Mouse (Mus musculus) MEL (cell line): ENCODE measurements around the gene Olfr680-ps1. TPM values are rescaled to one million over a fixed set of nuclear protein-coding genes. Genes with fewer than 3 reads are reported as not detected.

Source experiments
- DNase-seq: peaks from one replicate; pipeline ENCODE4 v3.0.0; 2011; ENCODE audit warnings: low read depth, low spot score
- H3K27ac ChIP-seq: 2 replicates; pipeline ENCODE4 v1.5.1; 2012; ENCODE audit warnings: low read depth, mild to moderate bottlenecking, control low read depth, low read length, moderate library complexity; ENCODE audit not compliant: control insufficient read depth
- H3K27me3 ChIP-seq, 2 experiments: fragments of 150-350 bp in 1 of 2; sonication (generic) in 1 of 2; 2 replicates each; pipeline ENCODE4 v1.6.1; 2012; ENCODE audit warnings: low read length in 2 of 2, mild to moderate bottlenecking in 2 of 2, improper control_type of control experiment in 1 of 2, moderate library complexity in 1 of 2; ENCODE audit not compliant: insufficient read depth in 2 of 2, control insufficient read depth in 1 of 2
- H3K36me3 ChIP-seq, 2 experiments: 2 replicates each; pipeline ENCODE4 v1.6.1; 2012 to 2014; ENCODE audit warnings: low read length in 2 of 2, improper control_type of control experiment in 1 of 2, inconsistent platforms in 1 of 2, mild to moderate bottlenecking in 1 of 2; ENCODE audit not compliant: insufficient read depth in 2 of 2, control insufficient read depth in 1 of 2
- H3K4me1 ChIP-seq, 2 experiments: fragments of 150-350 bp in 1 of 2; sonication (generic) in 1 of 2; 2 replicates each; pipeline ENCODE4 v1.6.1; 2012; ENCODE audit warnings: low read length in 2 of 2, improper control_type of control experiment in 1 of 2, mild to moderate bottlenecking in 1 of 2; ENCODE audit not compliant: insufficient read depth in 2 of 2, control insufficient read depth in 1 of 2
- H3K4me3 ChIP-seq, 2 experiments: fragments of 150-350 bp in 1 of 2; sonication (generic) in 1 of 2; 2 replicates each; pipeline ENCODE4 v1.5.1; 2012; ENCODE audit warnings: low read depth in 2 of 2, low read length in 2 of 2, mild to moderate bottlenecking in 2 of 2, moderate library complexity in 2 of 2, control low read depth in 1 of 2, improper control_type of control experiment in 1 of 2; ENCODE audit not compliant: control insufficient read depth in 1 of 2, insufficient read depth in 1 of 2
- H3K79me2 ChIP-seq: 2 replicates; pipeline ENCODE4 v1.6.1; 2012; ENCODE audit warnings: mild to moderate bottlenecking, low read length, moderate library complexity; ENCODE audit not compliant: control insufficient read depth, poor library complexity, insufficient read depth
- H3K9ac ChIP-seq: 2 replicates; pipeline ENCODE4 v1.6.1; 2012; ENCODE audit warnings: low read depth, mild to moderate bottlenecking, control low read depth, low read length, moderate library complexity; ENCODE audit not compliant: control insufficient read depth, poor library complexity, severe bottlenecking
- H3K9me3 ChIP-seq: fragments of 150-350 bp; sonication (generic); replicated peaks from 2 replicates; pipeline ENCODE4 v1.6.1; 2012; ENCODE audit warnings: mild to moderate bottlenecking, low read length, improper control_type of control experiment, moderate library complexity; ENCODE audit not compliant: insufficient read depth
- CHD1 ChIP-seq: IDR thresholded peaks from 2 replicates; pipeline ENCODE4 v1.6.1; 2012; ENCODE audit warnings: low read depth, mild to moderate bottlenecking, inconsistent platforms, low read length, improper control_type of control experiment
- CTCF ChIP-seq, 3 experiments: IDR thresholded peaks in 2 of 3; conservative IDR thresholded peaks in 1 of 3; 2 replicates each; pipeline ENCODE4 v1.5.1; 2011 to 2012; ENCODE audit warnings: low read length in 3 of 3, low read depth in 2 of 3, mild to moderate bottlenecking in 2 of 3, improper control_type of control experiment in 1 of 3, inconsistent platforms in 1 of 3, mixed read lengths in 1 of 3, moderate library complexity in 1 of 3; ENCODE audit not compliant: control insufficient read depth in 1 of 3, insufficient read depth in 1 of 3, poor library complexity in 1 of 3, severe bottlenecking in 1 of 3
- E2F4 ChIP-seq: IDR thresholded peaks from 2 replicates; pipeline ENCODE4 v1.6.1; 2011; ENCODE audit warnings: low read depth, low read length, improper control_type of control experiment, borderline replicate concordance
- ELF1 ChIP-seq: IDR thresholded peaks from 2 replicates; pipeline ENCODE4 v1.6.1; 2014; ENCODE audit warnings: low read depth, mild to moderate bottlenecking, inconsistent platforms, low read length, improper control_type of control experiment, moderate library complexity
- EP300 ChIP-seq, 2 experiments: IDR thresholded peaks; 2 replicates each; pipeline ENCODE4 v1.6.1; 2011; ENCODE audit warnings: improper control_type of control experiment in 2 of 2, low read length in 2 of 2, low read depth in 1 of 2, mild to moderate bottlenecking in 1 of 2
- GABPA ChIP-seq: IDR thresholded peaks from 2 replicates; pipeline ENCODE4 v1.6.1; 2012; ENCODE audit warnings: low read depth, mild to moderate bottlenecking, inconsistent platforms, low read length, improper control_type of control experiment, moderate library complexity
- GATA1 ChIP-seq: IDR thresholded peaks from 2 replicates; pipeline ENCODE4 v1.6.1; 2011; ENCODE audit warnings: low read depth, low read length, improper control_type of control experiment
- HCFC1 ChIP-seq: IDR thresholded peaks from 2 replicates; pipeline ENCODE4 v1.6.1; 2012; ENCODE audit warnings: low read depth, mild to moderate bottlenecking, inconsistent platforms, low read length, improper control_type of control experiment, moderate library complexity
- JUND ChIP-seq: IDR thresholded peaks from 2 replicates; pipeline ENCODE4 v1.6.1; 2011; ENCODE audit warnings: low read depth, mild to moderate bottlenecking, improper control_type of control experiment, low read length
- KAT2A ChIP-seq: conservative IDR thresholded peaks from 2 replicates; pipeline ENCODE4 v1.6.1; 2012; ENCODE audit warnings: low read depth, low read length, improper control_type of control experiment, inconsistent platforms
- MAFK ChIP-seq: IDR thresholded peaks from 2 replicates; pipeline ENCODE4 v1.6.1; 2011; ENCODE audit warnings: low read depth, mild to moderate bottlenecking, low read length, improper control_type of control experiment, borderline replicate concordance
- MAX ChIP-seq: IDR thresholded peaks from 2 replicates; pipeline ENCODE4 v1.6.1; 2011; ENCODE audit warnings: low read length, improper control_type of control experiment
- MAZ ChIP-seq: IDR thresholded peaks from 2 replicates; pipeline ENCODE4 v1.6.1; 2012; ENCODE audit warnings: low read depth, mild to moderate bottlenecking, inconsistent platforms, low read length, improper control_type of control experiment
- MXI1 ChIP-seq: IDR thresholded peaks from 2 replicates; pipeline ENCODE4 v1.6.1; 2011; ENCODE audit warnings: mild to moderate bottlenecking, low read depth, low read length, improper control_type of control experiment
- MYB ChIP-seq: IDR thresholded peaks from 2 replicates; pipeline ENCODE4 v1.6.1; 2011; ENCODE audit warnings: mild to moderate bottlenecking, low read depth, low read length, improper control_type of control experiment
- MYC ChIP-seq: IDR thresholded peaks from 2 replicates; pipeline ENCODE4 v1.6.1; 2011; ENCODE audit warnings: low read depth, mild to moderate bottlenecking, low read length, improper control_type of control experiment, moderate library complexity
- NELFE ChIP-seq: IDR thresholded peaks from 2 replicates; pipeline ENCODE4 v1.6.1; 2011; ENCODE audit warnings: low read depth, low read length, improper control_type of control experiment
- NRF1 ChIP-seq: IDR thresholded peaks from 2 replicates; pipeline ENCODE4 v1.6.1; 2014; ENCODE audit warnings: low read depth, mild to moderate bottlenecking, inconsistent platforms, low read length, improper control_type of control experiment, moderate library complexity; ENCODE audit not compliant: poor library complexity, insufficient read depth, severe bottlenecking
- POLR2A ChIP-seq, 2 experiments: IDR thresholded peaks; 2 replicates each; pipeline ENCODE4 v1.6.1; 2011 to 2012; ENCODE audit warnings: low read length in 2 of 2, mild to moderate bottlenecking in 2 of 2, control low read depth in 1 of 2, improper control_type of control experiment in 1 of 2, low read depth in 1 of 2, moderate library complexity in 1 of 2; ENCODE audit not compliant: control insufficient read depth in 1 of 2, insufficient read depth in 1 of 2, poor library complexity in 1 of 2
- POLR2AphosphoS2 ChIP-seq: IDR thresholded peaks from 2 replicates; pipeline ENCODE4 v1.6.1; 2011; ENCODE audit warnings: low read length, improper control_type of control experiment
- TAL1 ChIP-seq: IDR thresholded peaks from 2 replicates; pipeline ENCODE4 v1.6.1; 2012; ENCODE audit warnings: mild to moderate bottlenecking, inconsistent platforms, low read length, moderate library complexity, mixed read lengths
- TBP ChIP-seq: IDR thresholded peaks from 2 replicates; pipeline ENCODE4 v1.8.0; 2011; ENCODE audit warnings: low read depth, low read length, improper control_type of control experiment
- ZNF384 ChIP-seq: IDR thresholded peaks from 2 replicates; pipeline ENCODE4 v1.6.1; 2012; ENCODE audit warnings: low read depth, mild to moderate bottlenecking, inconsistent platforms, low read length, improper control_type of control experiment
- polyA plus RNA-seq, 2 experiments: library from polyadenylated mRNA; stranded (reverse) in 1 of 2; unstranded in 1 of 2; fragments of >175 nt in 1 of 2; fragments of >200 nt in 1 of 2; gene quantifications; 2 replicates each; pipeline versions ENCODE4 v1.2.1 to v1.2.4; 2012; ENCODE audit warnings: low replicate concordance in 2 of 2, low read depth in 1 of 2; ENCODE audit not compliant: insufficient read length in 2 of 2, insufficient read depth in 1 of 2, missing spikeins in 1 of 2
- total RNA-seq: library from RNA; depleted of rRNA; stranded (reverse); fragments of 300-350 nt; gene quantifications from 2 replicates; pipeline ENCODE4 v1.2.3, GENCODE M21; 2012

The Olfr680-ps1 gene
- total and polyA plus RNA-seq, 3 experiments = not detected

DNA sequence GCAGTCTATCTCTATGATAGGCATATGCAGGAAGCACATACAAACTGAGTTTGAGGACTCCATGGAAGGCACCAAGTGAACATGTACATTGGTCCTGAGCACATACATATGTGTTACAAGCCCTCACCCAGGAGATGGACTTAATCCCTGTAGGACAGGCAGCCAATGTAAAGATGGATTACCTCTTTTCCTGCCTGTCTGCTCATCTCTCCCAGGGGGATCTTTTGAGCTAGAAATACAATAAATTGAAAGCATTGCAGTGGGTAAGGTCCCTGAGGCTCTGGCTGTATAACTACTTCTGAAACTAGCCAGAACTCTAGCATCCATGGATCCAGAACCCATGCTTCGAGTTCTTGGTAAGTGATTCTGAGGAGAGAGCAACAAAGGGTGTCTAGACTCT lies 11.7 kb downstream of the Olfr680-ps1 start, which contains the start of gene Olfr679:
Gene Olfr679 (plus strand): TSS at position 301 of the 400 bp plus-strand sequence.
- no peaks in the 10 kb centered on the region for H3K9me3 ChIP-seq
- H3K27ac ChIP-seq = no peak within 1 kb of the TSS
- no peak for TF ChIP-seq NELFE
- no peak for TF ChIP-seq POLR2A (IDR thresholded peaks at IDR 0.05; ENCODE audit: control insufficient read depth in 1 of 2, insufficient read depth in 1 of 2, low read depth in 1 of 2, low read length in 2 of 2, poor library complexity in 1 of 2)
- TF ChIP-seq MXI1 = no peak
- TF ChIP-seq ELF1 = no peak
- TF ChIP-seq NRF1 = no peak
- TF ChIP-seq GATA1 = no peak
- TF ChIP-seq MYC = no peak
- no peak for TF ChIP-seq TBP
- TF ChIP-seq ZNF384 = no peak
- no peak within 1 kb of the TSS for H3K9ac ChIP-seq
- DNase-seq = no peak
- no peaks in the 10 kb centered on the region for H3K79me2 ChIP-seq
- H3K4me3 ChIP-seq = no peak within 1 kb of the TSS
- H3K36me3 ChIP-seq = no peaks in the 10 kb centered on the region
- no peaks in the 10 kb centered on the region for H3K4me1 ChIP-seq
- H3K27me3 ChIP-seq = no peaks in the 10 kb centered on the region

DNA sequence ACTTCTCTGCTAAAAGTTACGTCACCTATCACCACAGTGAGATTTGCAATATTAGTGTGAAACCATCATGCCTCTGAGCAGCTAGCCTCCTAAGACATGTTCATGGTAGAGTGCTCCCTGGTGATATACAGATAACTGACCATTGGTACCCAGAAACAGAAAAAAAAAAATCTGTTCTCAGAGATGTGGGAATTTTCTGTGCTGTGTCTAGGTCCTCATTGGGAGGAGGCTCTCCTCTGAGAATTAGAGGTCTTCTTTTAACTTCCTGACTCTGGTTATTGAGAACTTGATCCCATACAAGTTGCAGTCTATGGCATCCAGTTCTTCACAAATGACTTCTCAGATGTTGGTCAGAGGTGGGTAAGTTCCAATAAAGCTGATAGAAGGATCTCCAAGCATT lies 28.4 kb downstream of the Olfr680-ps1 start, which contains the start of gene Olfr678:
Gene Olfr678 (plus strand): TSS at position 301 of the 400 bp plus-strand sequence.
- H3K27ac ChIP-seq = no peak within 1 kb of the TSS
- no peaks in the 10 kb centered on the region for H3K36me3 ChIP-seq
- DNase-seq = no peak
- no peak within 1 kb of the TSS for H3K9ac ChIP-seq
- TF ChIP-seq POLR2AphosphoS2 (no peak), MAX (no peak), CHD1 (no peak), MAFK (no peak), HCFC1 (no peak), NRF1 (no peak), TAL1 (no peak), EP300 (IDR thresholded peaks at IDR 0.05; ENCODE audit: low read depth in 1 of 2, low read length in 2 of 2) (no peak), MAZ (no peak), E2F4 (no peak), MYB (no peak), MYC (no peak), CTCF (IDR thresholded peaks at IDR 0.05 in 2 of 3, conservative IDR thresholded peaks at IDR 0.05 in 1 of 3; ENCODE audit: control insufficient read depth in 1 of 3, insufficient read depth in 1 of 3, low read depth in 2 of 3, low read length in 3 of 3, poor library complexity in 1 of 3, severe bottlenecking in 1 of 3) (no peak), GABPA (no peak), JUND (no peak), KAT2A (no peak)
- H3K79me2 ChIP-seq = no peaks in the 10 kb centered on the region
- no peak within 1 kb of the TSS for H3K4me3 ChIP-seq
- H3K4me1 ChIP-seq = no peaks in the 10 kb centered on the region
- no peaks in the 10 kb centered on the region for H3K27me3 ChIP-seq
- no peaks in the 10 kb centered on the region for H3K9me3 ChIP-seq
